31 mouse cellular contexts compared by ENCODE assay signal in genomic region chr16:52029001-52029400, GRCm38 (mm10). TPM values are rescaled to one million over a fixed set of nuclear protein-coding genes. Genes with fewer than 3 reads are reported as not detected.
DNase-seq lines count a peak whose midpoint lies in the region; ATAC-seq and TF ChIP-seq lines count a peak whose summit lies in the region.
"Had no signal": no experiment of that assay in that cellular context is flagged by ENCODE, and none has a peak within 500 bp of the region (broad histone marks: within the 10 kb centered on the region; RNA-seq: fewer than 3 reads in every experiment).

No protein-coding gene starts in this region.

- peaks cover 20% of the 10 kb centered on the region for H3K4me1 ChIP-seq in forebrain, embryonic 10.5 days
- H3K4me1 ChIP-seq in lung, postnatal 0 days (ENCODE audit: insufficient read depth, low read depth, low read length), result no peaks in the 10 kb centered on the region

- TF ChIP-seq CTCF in lung, postnatal 0 days (IDR thresholded peaks at IDR 0.05), result no peak

- TF ChIP-seq EP300 in lung, postnatal 0 days (IDR thresholded peaks at IDR 0.05), result no peak

- peak; percentile 52 for DNase-seq in lung, postnatal 36 days
- no peak for DNase-seq in lung, postnatal 4 days
- DNase-seq in adipocyte (ENCODE audit: low spot score), result peak; percentile 47
- DNase-seq in layer of hippocampus, adult 8-10 months (ENCODE audit: low spot score in 2 of 2), result peak; percentile 41 to 63
- DNase-seq in forebrain, embryonic 10.5 days (ENCODE audit: extremely low spot score, low spot score), result no peak
- no peak for DNase-seq in lung, postnatal 0 days (ENCODE audit: low spot score)
- no peak for DNase-seq in urinary bladder, adult 18-20 months (ENCODE audit: low spot score in 2 of 2)
- DNase-seq: adrenal gland, adult 8-10 months; B cell, adult 2 months; cerebellum, adult 9-10 months; cerebellum, postnatal 36 days; gastrocnemius, adult 2 months; gastrocnemius, postnatal 36 days; heart, postnatal 14 days; kidney, adult 18-20 months; kidney, postnatal 36 days; lung, embryonic 14.5 days; midbrain, embryonic 14.5 days; right cerebral cortex, postnatal 4 days; thymus, adult 2 months; thymus, postnatal 36 days had no signal

- H3K9me3 ChIP-seq in forebrain, embryonic 10.5 days, result no peaks in the 10 kb centered on the region
- no peaks in the 10 kb centered on the region for H3K9me3 ChIP-seq in lung, postnatal 0 days (ENCODE audit: low read length)
- H3K9me3 ChIP-seq: hindbrain, embryonic 10.5 days; hindbrain, embryonic 15.5 days; kidney, embryonic 15.5 days; limb, embryonic 12.5 days; liver, embryonic 15.5 days; megakaryocyte, embryonic 14.5 days; neural tube, embryonic 12.5 days had no signal

- no peak overlapping the region for H3K9ac ChIP-seq in lung, postnatal 0 days (replicated peaks; ENCODE audit: low read depth)
- H3K9ac ChIP-seq: hindbrain, embryonic 15.5 days; kidney, embryonic 15.5 days; limb, embryonic 12.5 days; liver, embryonic 15.5 days; lung, embryonic 14.5 days; neural tube, embryonic 12.5 days had no signal

- no peaks in the 10 kb centered on the region for H3K27me3 ChIP-seq in forebrain, embryonic 10.5 days (ENCODE audit: poor library complexity, severe bottlenecking)
- no peaks in the 10 kb centered on the region for H3K27me3 ChIP-seq in lung, postnatal 0 days (replicated peaks; ENCODE audit: insufficient read depth, low read length)
- H3K27me3 ChIP-seq: hindbrain, embryonic 15.5 days; kidney, embryonic 15.5 days; limb, embryonic 12.5 days; liver, embryonic 15.5 days; megakaryocyte, embryonic 14.5 days; neural tube, embryonic 12.5 days had no signal

- no peak overlapping the region for H3K4me3 ChIP-seq in forebrain, embryonic 10.5 days
- H3K4me3 ChIP-seq in lung, postnatal 0 days (ENCODE audit: low read depth, low read length), result no peak overlapping the region
- H3K4me3 ChIP-seq: gastrocnemius, adult 2 months; hindbrain, embryonic 10.5 days; hindbrain, embryonic 15.5 days; kidney, embryonic 15.5 days; left cerebral cortex, adult 2 months; limb, embryonic 12.5 days; liver, embryonic 15.5 days; megakaryocyte, embryonic 14.5 days; neural tube, embryonic 12.5 days had no signal

- H3K4me2 ChIP-seq in lung, postnatal 0 days (replicated peaks; ENCODE audit: low read depth, low read length), result no peak overlapping the region
- H3K4me2 ChIP-seq: hindbrain, embryonic 15.5 days; kidney, embryonic 15.5 days; limb, embryonic 12.5 days; liver, embryonic 15.5 days; lung, embryonic 14.5 days; neural tube, embryonic 12.5 days had no signal

- ATAC-seq in lung, postnatal 0 days, result no peak
- ATAC-seq: activated CD4-positive, CD25-positive, alpha-beta regulatory T cell, adult 4 months; forebrain, embryonic 16.5 days had no signal

- H3K36me3 ChIP-seq in forebrain, embryonic 10.5 days (replicated peaks), result peaks cover 5% of the 10 kb centered on the region
- H3K36me3 ChIP-seq in lung, postnatal 0 days (ENCODE audit: insufficient read depth, low read length), result no peaks in the 10 kb centered on the region
- H3K36me3 ChIP-seq: hindbrain, embryonic 15.5 days; liver, embryonic 15.5 days; neural tube, embryonic 12.5 days had no signal

- 93% methylated on average over 3 of the region's 3 CpGs for WGBS in forebrain, embryonic 10.5 days
- WGBS in lung, postnatal 0 days, result 73% methylated on average over 3 of the region's 3 CpGs

- H3K27ac ChIP-seq in forebrain, embryonic 10.5 days, result no peak overlapping the region
- no peak overlapping the region for H3K27ac ChIP-seq in lung, postnatal 0 days (ENCODE audit: low read length)
- H3K27ac ChIP-seq: gastrocnemius, adult 2 months; hindbrain, embryonic 10.5 days; hindbrain, embryonic 15.5 days; kidney, embryonic 15.5 days; left cerebral cortex, adult 2 months; limb, embryonic 12.5 days; liver, embryonic 15.5 days; neural tube, embryonic 12.5 days had no signal

RNA-seq across cellular contexts. Expression of gene Cblb, which starts 2.0 kb away (rescaled TPM):
- total RNA-seq in layer of hippocampus, adult 8-10 months (2022), result 10 to 100 TPM; 24.8 to 34.7 (median 32.1) TPM
- 28.2 and 29.2 TPM in 2 replicates for polyA plus RNA-seq in forebrain, embryonic 10.5 days (2016; fragmentation: Nextera tagmentation; extraction: Ambion mirVana)
- polyA plus RNA-seq in lung, postnatal 0 days (2015; fragmentation: Nextera tagmentation; extraction: Ambion mirVana), result 8.4 and 8.7 TPM in 2 replicates

Comparison
In these comparisons a context has a peak if more than half of its experiments do, and no peak if none do; other contexts are left out.
1. DNase-seq: peak in lung, postnatal 36 days (single experiment), adipocyte (single experiment) and layer of hippocampus, adult 8-10 months (2 of 2); none in lung, postnatal 4 days (0 of 2), forebrain, embryonic 10.5 days (single experiment), lung, postnatal 0 days (single experiment) and urinary bladder, adult 18-20 months (0 of 2).